Mouse (Mus musculus) granulocyte monocyte progenitor cell, adult 5-6 weeks (primary cell): ENCODE results near the gene Gm5152. TPM values are rescaled to one million over a fixed set of nuclear protein-coding genes. Genes with fewer than 3 reads are reported as not detected.
"Not testable (repeated sequence)": the region's sequence is repeated elsewhere in the genome, so short reads cannot be mapped to it uniquely, and the experiment has no call there.

Source experiments
- ATAC-seq: replicated peaks from 2 replicates; pipeline ENCODE4 v1.8.0; 2016; ENCODE audit warnings: mild to moderate bottlenecking, moderate TSS enrichment, inconsistent platforms; ENCODE audit not compliant: poor library complexity, severe bottlenecking
- total RNA-seq, 2 experiments: library from RNA; stranded (forward) in 1 of 2; stranded (reverse) in 1 of 2; fragments of 200-712, 200-1000 nt in 1 of 2; fragments of >200 nt in 1 of 2; fragmentation: Nextera tagmentation in 1 of 2; gene quantifications; 2 replicates each; pipeline ENCODE4 v1.2.3; 2014 to 2017

The Gm5152 gene
- not detected in 2 replicates for total RNA-seq (2014; fragmentation: Nextera tagmentation)
- not detected in 2 replicates for total RNA-seq (2017)

- ATAC-seq = not testable (repeated sequence)
These were observed at the start of gene Gm5152 for GRCm38 (mm10) chr5:10246426-10246825. Gene Gm5152 (minus strand): TSS chr5:10246526.

DNA sequence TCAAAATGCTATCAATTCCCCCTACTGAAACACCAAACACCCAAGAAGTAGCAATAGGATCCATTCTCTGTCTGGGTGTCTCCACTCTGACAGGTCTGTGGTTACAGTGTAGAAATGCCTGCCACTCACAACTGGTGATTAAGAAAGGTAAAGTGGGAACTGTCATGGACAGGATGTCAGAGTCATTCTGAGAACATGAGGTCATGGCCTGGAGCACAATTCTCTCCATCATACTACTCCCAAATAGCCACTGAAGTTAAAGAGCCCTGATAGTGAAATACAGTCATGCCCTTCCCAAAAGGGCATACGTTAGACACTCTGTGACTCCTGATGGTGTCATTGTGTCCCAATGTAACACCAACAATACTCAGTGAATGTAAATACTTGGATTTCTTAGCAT lies 8.4 kb upstream of the Gm5152 start:
- not testable (repeated sequence) for ATAC-seq

DNA sequence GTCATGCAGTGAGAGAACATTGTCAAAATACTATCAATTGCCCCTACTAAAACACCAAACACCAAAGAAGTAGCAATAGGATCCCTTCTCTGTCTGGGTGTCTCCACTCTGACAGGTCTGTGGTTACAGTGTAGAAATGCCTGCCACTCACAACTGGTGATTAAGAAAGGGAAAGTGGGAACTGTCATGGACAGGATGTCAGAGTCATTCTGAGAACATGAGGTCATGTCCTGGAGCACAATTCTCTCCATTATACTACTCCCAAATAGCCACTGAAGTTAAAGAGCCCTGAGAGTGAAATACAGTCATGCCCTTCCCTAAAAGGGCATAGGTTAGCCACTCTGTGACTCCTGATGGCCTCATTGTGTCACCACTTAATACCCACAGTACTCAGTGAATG lies 556 bp downstream of the Gm5152 start:
- ATAC-seq = not testable (repeated sequence)

DNA sequence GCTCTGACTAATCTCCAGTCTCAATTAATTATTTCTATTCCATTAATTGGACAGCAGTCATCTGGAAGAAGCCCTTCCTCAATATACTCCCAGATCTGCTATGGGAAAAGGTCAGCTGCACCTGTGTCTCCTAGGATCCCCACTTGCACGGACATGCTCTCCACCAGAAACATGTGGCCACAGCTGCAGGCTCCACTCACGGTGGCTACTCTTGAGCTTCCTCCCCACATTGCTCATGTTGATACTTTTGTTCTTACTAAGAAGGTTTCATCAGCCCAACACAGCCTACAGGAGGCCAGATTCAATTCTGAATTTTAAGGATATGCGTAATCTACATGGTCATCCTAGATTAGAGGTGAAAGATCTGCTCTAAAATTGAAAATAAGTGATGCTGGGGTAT lies 5.9 kb downstream of the Gm5152 start:
- ATAC-seq = not testable (repeated sequence)

DNA sequence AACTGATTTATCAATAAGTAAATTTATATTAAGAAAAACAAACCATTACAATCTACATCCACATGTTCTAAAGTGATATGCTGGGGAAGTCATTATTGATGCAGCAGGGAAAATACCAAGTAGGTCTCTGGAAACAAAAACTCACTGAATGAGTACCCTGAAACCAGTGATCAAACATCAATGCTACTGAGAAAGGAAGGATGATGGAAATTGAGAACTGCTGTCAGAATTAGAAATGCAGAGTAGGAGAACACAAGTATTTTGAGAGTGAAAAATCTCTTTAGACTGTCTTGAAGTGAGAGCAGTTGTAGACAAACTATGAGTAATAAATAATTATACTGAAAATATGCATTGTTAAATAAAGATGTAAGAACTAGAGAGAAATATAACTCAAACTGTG lies 26.0 kb downstream of the Gm5152 start:
- no peak for ATAC-seq

DNA sequence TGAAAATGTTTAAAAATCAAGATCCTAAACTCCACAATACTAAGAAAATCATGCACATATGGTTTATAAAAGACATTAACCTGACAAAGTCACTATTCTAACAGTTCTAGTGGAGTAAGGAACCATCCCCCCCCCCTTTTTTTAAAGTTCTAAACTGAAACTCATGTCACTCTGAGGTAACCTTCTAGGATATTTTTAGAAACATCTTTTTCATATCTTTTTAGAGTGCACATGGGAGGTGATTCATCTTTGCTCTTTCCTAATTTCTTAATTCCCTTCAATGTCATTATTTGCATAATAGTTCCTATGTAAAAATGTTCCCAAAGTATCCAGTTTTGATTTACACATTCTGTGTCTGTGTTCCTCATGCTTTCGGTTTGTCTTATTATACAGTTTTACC lies 43.3 kb downstream of the Gm5152 start:
- ATAC-seq = no peak

GRCm38 (mm10) chr5:10196880-10197279 lies 49.4 kb downstream of the Gm5152 start:
- ATAC-seq = no peak
